Comparison of ENCODE assay signal across 21 mouse cellular contexts in the genomic region with DNA sequence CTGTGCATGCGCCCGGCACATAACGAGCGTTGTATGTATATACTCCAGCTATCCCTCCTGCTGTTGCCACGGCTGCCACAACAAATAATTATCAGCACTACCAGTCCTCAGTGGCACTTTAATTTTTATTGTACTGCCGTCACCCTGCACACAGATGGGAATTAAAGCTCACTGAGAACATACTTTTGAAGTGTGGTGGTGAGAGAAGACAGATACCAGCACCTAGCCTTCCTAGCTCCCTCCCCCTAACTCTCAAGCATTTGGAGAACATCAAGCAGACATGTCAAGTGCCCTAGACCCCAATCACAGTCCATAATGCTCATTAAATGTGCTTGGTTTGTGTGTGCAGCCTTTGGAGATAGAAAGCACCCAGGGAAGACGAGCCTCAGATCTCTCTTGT.
A peak's percentile ranks its signal among the peaks of the same experiment; 100 is the strongest.
DNase-seq lines count a peak whose midpoint lies in the region; ATAC-seq lines count a peak whose summit lies in the region.
"Had no signal": no experiment of that assay in that cellular context is flagged by ENCODE, and none has a peak within 500 bp of the region (broad histone marks: within the 10 kb centered on the region; RNA-seq: fewer than 3 reads in every experiment).

No protein-coding gene starts in this region.

- H3K27ac ChIP-seq in forebrain, embryonic 10.5 days, result no peak overlapping the region
- no peak overlapping the region for H3K27ac ChIP-seq in forebrain, embryonic 16.5 days (ENCODE audit: low read length)
- H3K27ac ChIP-seq in heart, embryonic 12.5 days (ENCODE audit: poor library complexity, severe bottlenecking), result no peak overlapping the region
- H3K27ac ChIP-seq in heart, embryonic 15.5 days, result no peak overlapping the region
- no peak overlapping the region for H3K27ac ChIP-seq in limb, embryonic 11.5 days (replicated peaks; ENCODE audit: low read depth, low read length)
- H3K27ac ChIP-seq in limb, embryonic 10.5 days, result no peak overlapping the region
- H3K27ac ChIP-seq: hindbrain, embryonic 12.5 days; hindbrain, embryonic 15.5 days had no signal

- 75% methylated on average over 7 of the region's 7 CpGs for WGBS in forebrain, embryonic 10.5 days
- 42% methylated on average over 7 of the region's 7 CpGs for WGBS in forebrain, embryonic 16.5 days
- WGBS in heart, embryonic 12.5 days, result 36% methylated on average over 7 of the region's 7 CpGs
- 39% methylated on average over 7 of the region's 7 CpGs for WGBS in heart, embryonic 15.5 days
- WGBS in limb, embryonic 11.5 days, result 22% methylated on average over 7 of the region's 7 CpGs
- 41% methylated on average over 7 of the region's 7 CpGs for WGBS in limb, embryonic 10.5 days

- no peaks in the 10 kb centered on the region for H3K36me3 ChIP-seq in forebrain, embryonic 10.5 days (replicated peaks)
- H3K36me3 ChIP-seq in forebrain, embryonic 16.5 days (ENCODE audit: control insufficient read depth, insufficient read depth), result no peaks in the 10 kb centered on the region
- H3K36me3 ChIP-seq in heart, embryonic 12.5 days, result no peaks in the 10 kb centered on the region
- H3K36me3 ChIP-seq in heart, embryonic 15.5 days, result no peaks in the 10 kb centered on the region
- no peaks in the 10 kb centered on the region for H3K36me3 ChIP-seq in limb, embryonic 11.5 days (ENCODE audit: control insufficient read depth, insufficient read depth, low read length)
- no peaks in the 10 kb centered on the region for H3K36me3 ChIP-seq in limb, embryonic 10.5 days
- H3K36me3 ChIP-seq: hindbrain, embryonic 12.5 days; hindbrain, embryonic 15.5 days had no signal

- intact Hi-C loops in heart, postnatal 14 days (cut with DNase I), result no loop called here

- H3K4me3 ChIP-seq in forebrain, embryonic 10.5 days, result no peak overlapping the region
- no peak overlapping the region for H3K4me3 ChIP-seq in forebrain, embryonic 16.5 days (replicated peaks; ENCODE audit: low read length)
- H3K4me3 ChIP-seq in heart, embryonic 12.5 days, result no peak overlapping the region
- H3K4me3 ChIP-seq in heart, embryonic 15.5 days, result no peak overlapping the region
- no peak overlapping the region for H3K4me3 ChIP-seq in limb, embryonic 11.5 days (ENCODE audit: low read depth, low read length)
- H3K4me3 ChIP-seq in limb, embryonic 10.5 days, result no peak overlapping the region
- H3K4me3 ChIP-seq: hindbrain, embryonic 12.5 days; hindbrain, embryonic 15.5 days had no signal

- H3K27me3 ChIP-seq in forebrain, embryonic 10.5 days (ENCODE audit: poor library complexity, severe bottlenecking), result no peaks in the 10 kb centered on the region
- no peaks in the 10 kb centered on the region for H3K27me3 ChIP-seq in forebrain, embryonic 16.5 days (replicated peaks; ENCODE audit: control insufficient read depth, insufficient read depth, low read length)
- 0 out of 2 replicates have a peak, but pooled peaks cover 9% of the 10 kb centered on the region for H3K27me3 ChIP-seq in heart, embryonic 12.5 days (replicated peaks)
- H3K27me3 ChIP-seq in heart, embryonic 15.5 days, result peaks cover 46% of the 10 kb centered on the region
- no peaks in the 10 kb centered on the region for H3K27me3 ChIP-seq in limb, embryonic 11.5 days (ENCODE audit: control insufficient read depth, insufficient read depth, low read length)
- H3K27me3 ChIP-seq in limb, embryonic 10.5 days (ENCODE audit: low read depth, poor library complexity, severe bottlenecking), result no peaks in the 10 kb centered on the region
- H3K27me3 ChIP-seq: hindbrain, embryonic 12.5 days; hindbrain, embryonic 15.5 days had no signal

- peaks cover 6% of the 10 kb centered on the region for H3K4me1 ChIP-seq in forebrain, embryonic 10.5 days
- no peaks in the 10 kb centered on the region for H3K4me1 ChIP-seq in forebrain, embryonic 16.5 days (replicated peaks; ENCODE audit: control insufficient read depth, insufficient read depth, low read length)
- H3K4me1 ChIP-seq in heart, embryonic 12.5 days (replicated peaks), result peaks cover 17% of the 10 kb centered on the region
- peaks cover 11% of the 10 kb centered on the region for H3K4me1 ChIP-seq in heart, embryonic 15.5 days (replicated peaks)
- H3K4me1 ChIP-seq in limb, embryonic 11.5 days (ENCODE audit: control insufficient read depth, insufficient read depth, low read length), result peaks cover 2% of the 10 kb centered on the region
- peaks cover 20% of the 10 kb centered on the region for H3K4me1 ChIP-seq in limb, embryonic 10.5 days
- H3K4me1 ChIP-seq: hindbrain, embryonic 12.5 days had no signal

- ATAC-seq in forebrain, embryonic 16.5 days, result no peak
- peak; percentile 22; the same call in 1 of the 2 replicates for ATAC-seq in heart, embryonic 12.5 days (ENCODE audit: insufficient number of reproducible peaks, low FRiP score)
- ATAC-seq in heart, embryonic 15.5 days (replicated peaks; ENCODE audit: insufficient number of reproducible peaks, insufficient read depth, low FRiP score, low read depth), result peak; percentile 31; the same call in 1 of the 2 replicates
- no peak for ATAC-seq in limb, embryonic 11.5 days (ENCODE audit: insufficient number of reproducible peaks, low FRiP score, low TSS enrichment, low read depth)
- ATAC-seq: activated CD4-positive, CD25-positive, alpha-beta regulatory T cell, adult 4 months; forebrain, embryonic 14.5 days; intestine, postnatal 0 days had no signal

- peak; percentile 11 for DNase-seq in forebrain, embryonic 10.5 days (ENCODE audit: extremely low spot score, low spot score)
- DNase-seq in heart, postnatal 14 days, result no peak
- DNase-seq in heart, adult 9 months (ENCODE audit: low spot score in 2 of 2), result no peak
- peak; percentile 22 for DNase-seq in limb, embryonic 11.5 days (ENCODE audit: low spot score)
- DNase-seq in limb, embryonic 10.5 days (ENCODE audit: low spot score), result no peak
- DNase-seq: adrenal gland, adult 8-10 months; adrenal gland, postnatal 25 days; cerebellum, adult 11-12 months; cerebellum, adult 8-10 months; cerebellum, postnatal 14 days; gastrocnemius, postnatal 10 days; gastrocnemius, postnatal 36 days; kidney, adult 2 months had no signal

- no peaks in the 10 kb centered on the region for H3K9me3 ChIP-seq in forebrain, embryonic 10.5 days
- no peaks in the 10 kb centered on the region for H3K9me3 ChIP-seq in forebrain, embryonic 16.5 days (ENCODE audit: control insufficient read depth, low read length)
- no peaks in the 10 kb centered on the region for H3K9me3 ChIP-seq in heart, embryonic 12.5 days (replicated peaks)
- H3K9me3 ChIP-seq in heart, embryonic 15.5 days (replicated peaks), result no peaks in the 10 kb centered on the region
- no peaks in the 10 kb centered on the region for H3K9me3 ChIP-seq in limb, embryonic 11.5 days (ENCODE audit: control insufficient read depth, low read length)
- no peaks in the 10 kb centered on the region for H3K9me3 ChIP-seq in limb, embryonic 10.5 days (replicated peaks)
- H3K9me3 ChIP-seq: hindbrain, embryonic 12.5 days; hindbrain, embryonic 15.5 days had no signal

- H3K9ac ChIP-seq in forebrain, embryonic 16.5 days (replicated peaks; ENCODE audit: low read depth, low read length), result no peak overlapping the region
- no peak overlapping the region for H3K9ac ChIP-seq in heart, embryonic 12.5 days
- no peak overlapping the region for H3K9ac ChIP-seq in heart, embryonic 15.5 days
- no peak overlapping the region for H3K9ac ChIP-seq in limb, embryonic 11.5 days (ENCODE audit: low read length)
- H3K9ac ChIP-seq: hindbrain, embryonic 12.5 days; hindbrain, embryonic 15.5 days had no signal

- H3K4me2 ChIP-seq in forebrain, embryonic 16.5 days (ENCODE audit: low read length), result no peak overlapping the region
- H3K4me2 ChIP-seq in heart, embryonic 12.5 days, result peak overlapping the region; percentile 18; the same call in 1 of the 2 replicates
- peak overlapping the region; percentile 9; the same call in 1 of the 2 replicates for H3K4me2 ChIP-seq in heart, embryonic 15.5 days
- H3K4me2 ChIP-seq in limb, embryonic 11.5 days (ENCODE audit: low read depth, severe bottlenecking), result no peak overlapping the region
- H3K4me2 ChIP-seq: hindbrain, embryonic 12.5 days; hindbrain, embryonic 15.5 days had no signal

Comparison
In these comparisons a context has a peak if more than half of its experiments do, and no peak if none do; other contexts are left out.
1. DNase-seq: peak in forebrain, embryonic 10.5 days (single experiment) and limb, embryonic 11.5 days (single experiment); none in heart, postnatal 14 days (0 of 2), heart, adult 9 months (0 of 2) and limb, embryonic 10.5 days (single experiment).
2. ATAC-seq: peak in heart, embryonic 12.5 days (single experiment) and heart, embryonic 15.5 days (single experiment); none in forebrain, embryonic 16.5 days (single experiment) and limb, embryonic 11.5 days (single experiment).
3. H3K4me2 ChIP-seq: peak in heart, embryonic 12.5 days (single experiment) and heart, embryonic 15.5 days (single experiment); none in forebrain, embryonic 16.5 days (single experiment) and limb, embryonic 11.5 days (single experiment).